Mouse (Mus musculus) cerebellum, postnatal 25 days (tissue): ENCODE measurements around the gene Csmd2.
A peak's percentile ranks its signal among the peaks of the same experiment; 100 is the strongest.

Experiments
- DNase-seq, 2 experiments: peaks; one replicate each; pipeline ENCODE4 v3.0.0; 2021; ENCODE audit warnings: mixed read lengths in 2 of 2

Gene Csmd2

GRCm38 (mm10) chr4:127987784-127988455 lies at the start of gene Csmd2:
Gene Csmd2 (plus strand): TSS chr4:127987857.
- peak; percentile 76 to 85 for DNase-seq

GRCm38 (mm10) chr4:127947696-127948095 lies 40.0 kb upstream of the Csmd2 start:
- peak; percentile 77 to 85 for DNase-seq

- DNase-seq = no peak
Observed at GRCm38 (mm10) chr4:127953006-127953710, 34.5 kb upstream of the Csmd2 start.

GRCm38 (mm10) chr4:127969101-127969500 lies 18.6 kb upstream of the Csmd2 start:
- peak; percentile 85 to 88 for DNase-seq

GRCm38 (mm10) chr4:127970018-127970421 lies 17.6 kb upstream of the Csmd2 start:
- DNase-seq = peak; percentile 29 to 58

GRCm38 (mm10) chr4:127970901-127971868 lies 16.5 kb upstream of the Csmd2 start, which contains the start of gene CK137956:
Gene CK137956 (minus strand): TSS chr4:127970951.
- DNase-seq = peak; percentile 25 to 36

- DNase-seq = peak; percentile 31 to 53
Observed at GRCm38 (mm10) chr4:127972976-127973375, 14.7 kb upstream of the Csmd2 start.

- DNase-seq = no peak
Observed at GRCm38 (mm10) chr4:127981125-127981524, 6.5 kb upstream of the Csmd2 start.

- no peak for DNase-seq
Observed at GRCm38 (mm10) chr4:127984426-127984825, 3.2 kb upstream of the Csmd2 start.

- peak in 1 of 2 experiments; percentile 51 for DNase-seq
Observed at GRCm38 (mm10) chr4:127985874-127986273, 1.8 kb upstream of the Csmd2 start.

GRCm38 (mm10) chr4:127986491-127987075 lies 1.1 kb upstream of the Csmd2 start:
- peak; percentile 38 to 51 for DNase-seq

- DNase-seq = peak in 1 of 2 experiments; percentile 45
Observed at GRCm38 (mm10) chr4:127987270-127987669, 387 bp upstream of the Csmd2 start.

GRCm38 (mm10) chr4:127988526-127989180 lies 996 bp downstream of the Csmd2 start:
- DNase-seq = peak in 1 of 2 experiments; percentile 50

GRCm38 (mm10) chr4:127989347-127989995 lies 1.8 kb downstream of the Csmd2 start:
- DNase-seq = peak; percentile 83 to 90

GRCm38 (mm10) chr4:127999281-127999680 lies 11.6 kb downstream of the Csmd2 start:
- no peak for DNase-seq

GRCm38 (mm10) chr4:128002638-128003101 lies 15.0 kb downstream of the Csmd2 start:
- peak in 1 of 2 experiments; percentile 28 for DNase-seq

- DNase-seq = no peak
Observed at GRCm38 (mm10) chr4:128004797-128005452, 17.3 kb downstream of the Csmd2 start.

GRCm38 (mm10) chr4:128019465-128019864 lies 31.8 kb downstream of the Csmd2 start:
- DNase-seq = peak; percentile 63 to 74

GRCm38 (mm10) chr4:128028294-128028693 lies 40.6 kb downstream of the Csmd2 start:
- no peak for DNase-seq

- no peak for DNase-seq
Observed at GRCm38 (mm10) chr4:128041901-128042300, 54.2 kb downstream of the Csmd2 start.

GRCm38 (mm10) chr4:128042626-128043025 lies 55.0 kb downstream of the Csmd2 start:
- no peak for DNase-seq
